Mouse (Mus musculus): ENCODE measurements at regions not wholly inside any gene's neighbourhood (a gene's known extent, or its start where the extent isn't known, plus 50 kb on each side); places are given as distances from the start of the nearest gene placed in this dataset.

DNA sequence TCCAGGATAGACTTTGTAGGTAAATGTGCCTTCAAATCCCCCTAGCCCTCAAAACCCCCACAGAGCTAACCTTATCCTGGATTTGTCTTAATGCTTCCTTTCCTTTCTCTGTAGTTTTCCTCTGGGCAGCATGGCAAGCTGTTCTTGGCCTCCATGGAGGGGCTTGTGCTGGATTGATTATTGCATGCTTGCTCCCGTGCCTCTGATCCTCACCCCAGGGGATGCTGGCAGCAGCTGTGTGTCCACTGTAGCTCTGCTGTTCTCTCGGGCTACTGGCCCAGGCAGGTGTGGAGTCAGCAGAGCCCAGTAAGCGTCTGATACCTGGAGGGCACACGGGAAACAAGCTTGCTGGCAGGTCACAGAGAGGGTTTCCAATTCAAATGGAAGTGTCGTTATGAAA, 68.2 kb upstream of the Gm11983 start:
- H3K9ac ChIP-seq, result no peak overlapping the region
- H3K9me3 ChIP-seq, result no peaks in the 10 kb centered on the region
- ATAC-seq (ENCODE audit: low read depth), result no peak
- WGBS, result 34% methylated on average over 5 of the region's 5 CpGs
- no peaks in the 10 kb centered on the region for H3K27me3 ChIP-seq
- no peak overlapping the region for H3K4me3 ChIP-seq
- no peaks in the 10 kb centered on the region for H3K36me3 ChIP-seq
- no peak overlapping the region for H3K27ac ChIP-seq (replicated peaks)
- H3K4me2 ChIP-seq, result no peak overlapping the region
- peaks cover 13% of the 10 kb centered on the region for H3K4me1 ChIP-seq (replicated peaks)

DNA sequence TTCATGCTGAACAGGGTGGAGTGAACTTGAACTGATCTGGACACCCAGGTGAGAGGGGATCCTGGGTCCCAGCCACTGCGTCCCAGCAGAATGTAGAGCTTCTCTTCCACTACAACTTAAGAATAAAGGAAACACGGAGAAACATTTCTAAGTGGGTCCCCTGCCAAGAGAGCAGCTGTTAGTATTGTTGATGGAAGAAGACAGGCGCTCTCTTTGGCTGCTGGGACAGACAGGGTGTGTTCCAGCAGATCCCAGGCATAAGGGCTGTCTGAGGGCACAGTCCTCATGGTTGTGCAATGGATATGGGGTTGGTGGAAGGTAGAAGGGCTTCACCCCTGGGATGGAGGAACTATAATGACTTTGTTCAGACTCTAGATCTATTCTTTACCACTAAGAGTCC, 65.5 kb upstream of the Gm11983 start:
- Histone ChIP-seq H3K9me3 (no peaks in the 10 kb centered on the region), H3K9ac (no peak overlapping the region), H3K4me3 (no peak overlapping the region), H3K4me2 (no peak overlapping the region), H3K4me1 (replicated peaks) (peaks cover 16% of the 10 kb centered on the region), H3K27me3 (no peaks in the 10 kb centered on the region), H3K36me3 (no peaks in the 10 kb centered on the region), H3K27ac (replicated peaks) (no peak overlapping the region)
- ATAC-seq (ENCODE audit: low read depth), result no peak
- WGBS, result 73% methylated on average over 3 of the region's 3 CpGs

DNA sequence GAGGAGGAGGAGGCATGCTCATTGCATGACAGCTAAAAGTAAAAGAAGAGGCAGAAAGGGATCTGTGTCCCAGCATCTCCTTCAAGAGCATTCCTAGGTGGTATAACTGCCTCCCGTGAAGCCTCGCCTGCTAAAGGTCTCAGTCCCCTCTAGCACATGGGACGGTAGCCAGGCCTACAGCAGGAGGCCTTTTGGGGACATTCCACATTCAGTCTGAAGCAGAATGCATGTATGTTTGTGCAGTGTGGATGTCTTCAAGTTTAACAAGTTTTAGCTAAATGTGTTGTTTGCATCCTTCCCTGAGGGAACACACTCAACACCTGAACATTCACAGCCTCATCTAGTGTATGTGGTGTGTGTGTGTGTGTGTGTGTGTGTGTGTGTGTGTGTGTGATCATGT, 64.8 kb upstream of the Gm11983 start:
- no peaks in the 10 kb centered on the region for H3K27me3 ChIP-seq
- H3K27ac ChIP-seq (replicated peaks), result no peak overlapping the region
- no peaks in the 10 kb centered on the region for H3K9me3 ChIP-seq
- WGBS, result 72% methylated on average over 3 of the region's 3 CpGs
- no peak overlapping the region for H3K4me3 ChIP-seq
- H3K36me3 ChIP-seq, result no peaks in the 10 kb centered on the region
- H3K4me2 ChIP-seq, result no peak overlapping the region
- H3K9ac ChIP-seq, result no peak overlapping the region
- peaks cover 16% of the 10 kb centered on the region for H3K4me1 ChIP-seq (replicated peaks)
- ATAC-seq (ENCODE audit: low read depth), result no peak

DNA sequence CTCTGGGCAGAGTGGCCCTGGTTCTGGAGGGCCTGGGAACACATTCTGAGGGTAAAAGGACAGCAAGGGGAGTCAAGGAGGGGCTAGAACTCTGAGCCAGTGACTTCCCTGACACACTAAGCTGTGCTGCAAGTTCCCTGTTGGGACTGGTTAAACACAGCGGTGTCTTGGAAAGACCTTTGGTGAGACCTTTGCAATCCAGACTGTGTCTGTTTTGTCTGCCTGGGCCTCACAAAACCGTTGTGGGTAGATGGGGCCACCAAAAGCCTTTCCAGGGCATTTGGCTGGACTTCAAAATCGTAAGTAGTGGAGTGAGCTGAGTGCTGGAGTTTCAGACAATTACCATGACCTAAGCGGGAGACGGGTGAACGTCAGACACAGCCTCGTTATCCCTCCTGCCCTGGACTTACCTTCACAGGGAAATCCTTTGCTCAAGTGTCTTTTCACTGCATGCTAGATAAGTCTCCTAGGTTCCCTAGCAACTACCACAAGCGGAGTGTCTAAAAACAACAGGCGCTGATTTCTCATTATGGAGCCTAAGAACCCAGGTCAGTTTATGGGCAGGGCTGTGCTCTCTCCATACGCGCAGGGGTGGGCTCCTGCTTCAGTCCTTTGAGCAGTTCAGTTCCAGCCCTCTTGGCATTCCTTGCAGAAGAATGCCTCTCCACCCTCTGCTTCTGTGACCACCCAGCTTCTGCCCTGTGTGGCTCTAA, 63.5 kb upstream of the Gm11983 start:
- Histone ChIP-seq H3K36me3 (no peaks in the 10 kb centered on the region), H3K27ac (replicated peaks) (peak overlapping the region; percentile 50), H3K27me3 (no peaks in the 10 kb centered on the region), H3K9ac (no peak overlapping the region), H3K4me1 (replicated peaks) (peaks cover 16% of the 10 kb centered on the region), H3K4me3 (no peak overlapping the region), H3K9me3 (no peaks in the 10 kb centered on the region), H3K4me2 (no peak overlapping the region)
- 45% methylated on average over 11 of the region's 11 CpGs for WGBS
- peak; percentile 49; the same call in 1 of the 2 replicates for ATAC-seq (ENCODE audit: low read depth)

DNA sequence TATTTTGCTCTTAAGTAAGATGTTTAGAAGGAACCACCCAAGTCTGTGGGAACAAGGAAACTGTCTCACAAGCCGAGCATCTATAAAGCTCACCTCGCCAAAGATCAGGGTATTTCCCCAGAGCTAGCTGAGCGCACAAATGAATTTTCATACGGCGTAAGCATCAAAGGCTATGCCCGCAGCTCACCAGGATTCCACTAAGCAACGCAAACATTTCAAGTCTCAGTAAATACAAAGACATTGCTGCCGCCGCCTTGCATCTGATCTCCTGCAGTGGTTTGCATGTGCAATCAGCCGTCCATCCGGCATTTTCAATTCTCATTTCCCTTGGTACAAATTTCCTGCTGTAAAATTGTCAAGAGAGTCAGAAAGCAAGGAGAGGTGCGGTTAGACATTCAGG, 62.9 kb upstream of the Gm11983 start:
- no peaks in the 10 kb centered on the region for H3K9me3 ChIP-seq
- H3K4me1 ChIP-seq (replicated peaks), result peaks cover 12% of the 10 kb centered on the region
- WGBS, result 36% methylated on average over 12 of the region's 12 CpGs
- H3K4me2 ChIP-seq, result no peak overlapping the region
- no peak overlapping the region for H3K4me3 ChIP-seq
- ATAC-seq (ENCODE audit: low read depth), result peak; percentile 3; the same call in 1 of the 2 replicates
- no peaks in the 10 kb centered on the region for H3K27me3 ChIP-seq
- peak overlapping the region; percentile 50 for H3K27ac ChIP-seq (replicated peaks)
- no peaks in the 10 kb centered on the region for H3K36me3 ChIP-seq
- H3K9ac ChIP-seq, result no peak overlapping the region

DNA sequence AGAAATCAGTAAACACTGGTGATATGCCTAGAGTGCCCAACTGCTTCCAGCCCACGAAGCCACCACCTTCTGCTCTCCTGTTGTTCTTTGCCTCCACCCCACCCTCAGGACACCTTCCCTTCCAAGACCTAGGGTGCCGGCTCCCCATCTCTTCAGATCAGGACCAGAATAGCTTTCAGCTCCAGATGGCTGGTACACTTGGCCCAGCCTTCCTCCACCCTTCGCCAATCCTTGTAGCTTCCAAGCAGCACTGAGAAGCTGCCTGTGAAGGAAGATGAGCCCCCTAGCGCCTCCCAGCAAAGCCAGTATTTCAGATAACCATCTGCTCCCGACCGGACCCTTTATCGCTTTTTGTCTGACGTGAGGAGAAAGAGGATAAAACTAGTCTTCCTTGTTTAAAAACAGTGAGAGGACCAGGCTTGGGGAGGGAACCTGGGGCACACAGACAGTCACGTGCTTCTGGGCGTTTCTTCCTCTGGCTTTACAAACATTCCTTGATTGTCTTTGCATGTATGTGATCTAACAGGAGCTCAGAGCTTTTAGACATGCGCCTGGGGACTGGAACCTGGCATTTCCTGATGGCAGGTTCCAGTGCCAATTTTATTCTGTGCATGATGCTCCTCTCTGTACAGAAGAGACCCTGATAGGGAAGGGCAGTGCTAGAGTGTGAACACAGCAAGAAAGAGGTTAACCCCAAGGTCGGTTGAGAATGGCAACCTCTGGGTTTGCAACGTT, 62.0 kb upstream of the Gm11983 start:
- H3K36me3 ChIP-seq, result no peaks in the 10 kb centered on the region
- H3K9me3 ChIP-seq, result no peaks in the 10 kb centered on the region
- H3K4me3 ChIP-seq, result no peak overlapping the region
- no peak overlapping the region for H3K9ac ChIP-seq
- 81% methylated on average over 13 of the region's 13 CpGs for WGBS
- no peak overlapping the region for H3K4me2 ChIP-seq
- H3K27ac ChIP-seq (replicated peaks), result peak overlapping the region; percentile 50; the same call in 1 of the 2 replicates
- H3K27me3 ChIP-seq, result no peaks in the 10 kb centered on the region
- peaks cover 12% of the 10 kb centered on the region for H3K4me1 ChIP-seq (replicated peaks)
- ATAC-seq (ENCODE audit: low read depth), result no peak

DNA sequence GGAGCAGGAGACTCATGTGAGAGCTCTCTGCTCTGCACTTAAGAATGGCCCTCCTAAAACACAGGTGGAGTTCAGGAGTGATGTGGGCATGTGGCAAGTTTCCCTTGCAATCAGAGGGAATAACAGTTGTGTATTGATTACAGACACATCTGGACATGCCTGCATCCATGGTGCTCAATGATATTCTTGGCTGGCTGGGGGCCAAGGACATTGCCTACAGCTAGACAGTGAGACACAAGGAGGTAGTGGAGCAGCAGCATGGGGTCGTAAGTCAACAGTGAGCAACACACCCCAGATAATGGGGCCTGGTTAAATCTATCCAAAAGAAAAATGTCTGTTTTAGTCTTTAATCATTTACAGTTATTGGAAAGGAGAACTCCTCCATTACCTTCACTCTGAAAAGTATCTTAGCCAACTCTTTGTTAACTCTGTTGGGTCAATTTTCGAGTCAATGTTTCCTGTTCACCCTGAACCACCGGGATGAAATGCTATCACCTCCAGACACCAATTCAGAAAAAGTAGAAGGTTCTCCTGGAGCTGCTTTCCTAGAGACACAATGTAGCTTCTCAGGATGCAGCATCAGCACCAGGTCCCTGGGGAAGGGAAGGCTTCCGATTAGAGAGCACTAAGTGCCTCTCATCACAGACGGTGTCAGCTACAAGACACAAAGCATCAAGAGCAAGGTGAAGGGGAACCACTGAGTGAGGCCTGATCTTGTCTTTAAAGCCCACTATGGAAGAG, 61.1 kb upstream of the Gm11983 start:
- no peak overlapping the region for H3K4me2 ChIP-seq
- no peaks in the 10 kb centered on the region for H3K9me3 ChIP-seq
- no peak overlapping the region for H3K9ac ChIP-seq
- no peak overlapping the region for H3K27ac ChIP-seq (replicated peaks)
- 86% methylated on average over 5 of the region's 5 CpGs for WGBS
- H3K4me3 ChIP-seq, result no peak overlapping the region
- no peaks in the 10 kb centered on the region for H3K27me3 ChIP-seq
- ATAC-seq (ENCODE audit: low read depth), result no peak
- H3K36me3 ChIP-seq, result no peaks in the 10 kb centered on the region
- H3K4me1 ChIP-seq (replicated peaks), result peaks cover 12% of the 10 kb centered on the region

DNA sequence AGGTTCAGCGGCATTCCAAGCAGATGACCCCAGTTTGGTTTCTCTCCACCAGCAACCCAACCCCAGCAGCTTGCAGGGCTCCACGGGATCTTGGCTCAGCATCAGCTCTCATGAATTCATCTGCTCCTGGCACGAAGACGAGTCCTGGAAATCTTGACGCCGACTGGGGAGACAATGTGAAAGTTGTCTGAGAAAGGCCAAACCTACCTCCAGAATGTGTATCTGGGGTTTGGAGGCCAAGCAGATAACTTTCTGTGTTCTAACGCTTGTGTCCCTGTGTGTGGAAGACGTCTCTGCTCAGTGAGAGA, 58.3 kb upstream of the Gm11983 start:
- H3K27me3 ChIP-seq, result no peaks in the 10 kb centered on the region
- H3K9ac ChIP-seq, result no peak overlapping the region
- no peak overlapping the region for H3K4me3 ChIP-seq
- no peak overlapping the region for H3K4me2 ChIP-seq
- ATAC-seq (ENCODE audit: low read depth), result no peak
- no peaks in the 10 kb centered on the region for H3K9me3 ChIP-seq
- no peak overlapping the region for H3K27ac ChIP-seq (replicated peaks)
- peaks cover 5% of the 10 kb centered on the region for H3K4me1 ChIP-seq (replicated peaks)
- no peaks in the 10 kb centered on the region for H3K36me3 ChIP-seq
- 60% methylated on average over 8 of the region's 8 CpGs for WGBS

DNA sequence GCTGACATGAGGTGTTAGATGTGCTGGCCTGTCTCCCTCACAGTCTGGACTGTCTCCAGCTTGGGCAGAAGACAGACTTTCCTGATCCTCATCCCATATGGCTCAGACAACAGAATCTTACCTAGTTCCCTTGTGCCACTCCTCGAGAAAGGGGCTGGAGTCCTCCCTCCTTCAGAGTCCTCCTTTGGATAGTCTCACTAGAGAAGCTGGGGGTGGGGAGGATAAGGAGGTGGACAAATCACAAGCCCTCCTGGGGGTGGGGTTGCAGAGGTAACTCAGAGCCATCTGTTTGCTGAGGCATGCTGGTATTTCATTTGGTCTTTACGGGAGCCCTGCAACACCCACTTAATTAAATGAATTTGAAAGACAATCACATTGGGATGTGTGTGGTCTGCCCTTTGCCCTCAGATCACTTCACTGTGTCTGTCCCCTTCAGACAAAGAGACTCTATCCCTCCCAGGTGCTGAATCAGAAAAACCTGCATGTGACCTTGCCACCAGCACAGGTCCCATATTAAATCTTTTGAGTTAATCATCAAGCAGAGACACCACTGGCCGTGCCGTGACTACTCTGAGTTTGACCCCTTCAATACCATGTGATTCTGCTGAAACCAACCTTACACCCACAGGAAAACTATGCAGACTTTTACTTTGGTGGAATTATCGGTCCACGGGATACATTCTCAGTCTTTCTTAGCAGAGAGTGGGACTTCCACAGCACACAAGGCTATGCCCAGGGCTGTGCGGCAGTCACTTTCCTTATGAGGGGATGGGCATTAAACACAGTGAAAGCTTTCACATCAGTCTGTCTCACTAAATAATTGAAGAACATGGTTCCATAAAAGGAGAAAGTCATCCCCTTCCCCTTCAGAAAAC, 57.7 kb upstream of the Gm11983 start:
- no peak for ATAC-seq (ENCODE audit: low read depth)
- H3K4me1 ChIP-seq (replicated peaks), result no peaks in the 10 kb centered on the region; the same call in 1 of the 2 replicates
- H3K4me3 ChIP-seq, result no peak overlapping the region
- H3K27ac ChIP-seq (replicated peaks), result no peak overlapping the region
- H3K27me3 ChIP-seq, result no peaks in the 10 kb centered on the region
- H3K36me3 ChIP-seq, result no peaks in the 10 kb centered on the region
- WGBS, result 33% methylated on average over 7 of the region's 7 CpGs
- H3K4me2 ChIP-seq, result no peak overlapping the region
- H3K9me3 ChIP-seq, result no peaks in the 10 kb centered on the region
- H3K9ac ChIP-seq, result no peak overlapping the region

DNA sequence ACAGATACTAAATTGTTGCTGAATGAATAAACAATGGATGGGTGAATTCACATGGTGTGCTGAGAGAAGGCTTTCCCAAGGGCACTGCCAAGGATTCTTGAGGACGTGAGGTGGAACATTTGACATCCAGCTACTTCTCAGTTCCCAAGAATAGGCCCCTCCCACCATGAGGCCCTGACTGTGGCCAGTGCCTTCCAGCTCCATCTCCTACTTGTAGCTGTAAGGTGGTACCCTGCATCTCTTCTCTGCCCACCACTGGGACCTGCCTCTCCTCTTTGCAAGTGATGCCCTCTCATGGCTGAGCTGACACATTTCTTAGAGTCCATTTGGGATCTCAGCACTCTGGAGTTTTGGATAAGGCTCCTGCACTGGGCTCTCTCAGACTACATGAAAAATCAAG, 56.3 kb upstream of the Gm11983 start:
- no peak overlapping the region for H3K9ac ChIP-seq
- 87% methylated on average over 1 of the region's 1 CpGs for WGBS
- H3K9me3 ChIP-seq, result no peaks in the 10 kb centered on the region
- H3K4me3 ChIP-seq, result no peak overlapping the region
- H3K4me2 ChIP-seq, result no peak overlapping the region
- no peaks in the 10 kb centered on the region for H3K27me3 ChIP-seq
- no peak overlapping the region for H3K27ac ChIP-seq (replicated peaks)
- no peak for ATAC-seq (ENCODE audit: low read depth)
- H3K4me1 ChIP-seq (replicated peaks), result 0 out of 2 replicates have a peak, but pooled peaks cover 5% of the 10 kb centered on the region
- H3K36me3 ChIP-seq, result no peaks in the 10 kb centered on the region

DNA sequence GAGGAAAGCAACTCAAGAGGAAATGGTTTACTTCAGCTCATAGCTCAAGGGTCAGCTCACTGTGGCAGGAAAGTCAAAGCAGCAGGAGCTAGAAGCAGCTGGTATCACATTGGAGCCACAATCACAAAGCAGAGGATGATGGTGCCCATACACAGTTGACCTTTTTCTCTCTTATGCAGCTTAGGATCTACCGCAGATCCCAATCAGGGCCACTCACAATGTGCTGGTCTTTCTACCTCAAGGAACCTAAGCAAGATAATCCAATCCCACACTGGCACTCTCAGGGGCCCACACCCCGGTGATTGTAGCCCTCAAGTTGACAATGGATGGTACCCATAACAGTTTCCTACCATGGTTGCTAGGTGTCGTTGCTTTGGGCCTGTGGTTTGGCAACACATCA, 55.6 kb upstream of the Gm11983 start:
- Histone ChIP-seq H3K36me3 (no peaks in the 10 kb centered on the region), H3K9me3 (no peaks in the 10 kb centered on the region), H3K4me1 (replicated peaks) (0 out of 2 replicates have a peak, but pooled peaks cover 5% of the 10 kb centered on the region), H3K27me3 (no peaks in the 10 kb centered on the region), H3K9ac (no peak overlapping the region), H3K4me2 (no peak overlapping the region), H3K27ac (replicated peaks) (no peak overlapping the region), H3K4me3 (no peak overlapping the region)
- WGBS, result 89% methylated on average over 3 of the region's 3 CpGs
- no peak for ATAC-seq (ENCODE audit: low read depth)

DNA sequence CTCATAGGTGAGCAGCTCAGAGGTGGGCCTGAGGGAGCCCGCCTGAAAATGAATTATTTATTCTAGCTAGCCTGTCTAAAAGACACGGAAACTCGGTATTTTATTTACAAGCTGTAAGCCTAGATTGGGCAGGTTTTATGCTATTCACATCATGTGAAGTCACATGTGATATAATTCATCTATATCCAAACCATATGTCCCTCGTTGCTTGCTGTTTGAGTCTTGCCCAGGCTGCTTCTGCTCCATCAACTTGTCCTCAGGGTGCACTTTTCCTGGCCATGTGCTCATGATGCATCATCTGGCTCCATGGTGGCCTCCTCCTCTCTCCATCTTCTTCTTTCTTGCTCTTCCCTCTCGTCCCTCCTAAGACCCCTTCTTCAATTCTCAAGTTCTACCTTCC, 53.0 kb upstream of the Gm11983 start:
- H3K4me3 ChIP-seq, result no peak overlapping the region
- no peak overlapping the region for H3K4me2 ChIP-seq
- H3K27me3 ChIP-seq, result no peaks in the 10 kb centered on the region
- WGBS, result 77% methylated on average over 5 of the region's 5 CpGs
- no peaks in the 10 kb centered on the region for H3K9me3 ChIP-seq
- no peak overlapping the region for H3K27ac ChIP-seq (replicated peaks)
- no peak for ATAC-seq (ENCODE audit: low read depth)
- H3K36me3 ChIP-seq, result no peaks in the 10 kb centered on the region
- H3K9ac ChIP-seq, result no peak overlapping the region
- 0 out of 2 replicates have a peak, but pooled peaks cover 5% of the 10 kb centered on the region for H3K4me1 ChIP-seq (replicated peaks)
